Mouse (Mus musculus): ENCODE results near the gene Gm5475. TPM values are rescaled to one million over a fixed set of nuclear protein-coding genes. Genes with fewer than 3 reads are reported as not detected.

The Gm5475 gene
- polyA plus RNA-seq, 1 experiment from 2014 or later: 0.17 TPM

GRCm38 (mm10) chr15:100458055-100458454 is 36.1 kb downstream of the Gm5475 start:
- Histone ChIP-seq H3K36me3 (replicated peaks) (no peaks in the 10 kb centered on the region), H3K9me3 (no peaks in the 10 kb centered on the region), H3K9ac (no peak overlapping the region), H3K27me3 (peaks cover 20% of the 10 kb centered on the region), H3K4me2 (no peak overlapping the region), H3K4me3 (replicated peaks) (no peak overlapping the region), H3K4me1 (0 out of 2 replicates have a peak, but pooled peaks cover 5% of the 10 kb centered on the region), H3K27ac (no peak overlapping the region)
- no peak for ATAC-seq (ENCODE audit: low FRiP score)
- WGBS: 45% methylated on average over 10 of the region's 10 CpGs

GRCm38 (mm10) chr15:100460942-100461341 is 39.0 kb downstream of the Gm5475 start:
- 0 out of 2 replicates have a peak, but pooled peaks cover 5% of the 10 kb centered on the region for H3K4me1 ChIP-seq
- no peak overlapping the region for H3K9ac ChIP-seq
- WGBS: 12% methylated on average over 12 of the region's 12 CpGs
- H3K4me3 ChIP-seq (replicated peaks): 0 out of 2 replicates have a peak overlapping the region, but pooled peaks have one; percentile 2
- no peak overlapping the region for H3K27ac ChIP-seq
- peaks cover 20% of the 10 kb centered on the region for H3K27me3 ChIP-seq
- no peak for ATAC-seq (ENCODE audit: low FRiP score)
- no peaks in the 10 kb centered on the region for H3K36me3 ChIP-seq (replicated peaks)
- no peaks in the 10 kb centered on the region for H3K9me3 ChIP-seq
- H3K4me2 ChIP-seq: peak overlapping the region; percentile 29

GRCm38 (mm10) chr15:100461646-100462045 is 39.7 kb downstream of the Gm5475 start:
- no peak overlapping the region for H3K9ac ChIP-seq
- no peak for ATAC-seq (ENCODE audit: low FRiP score)

GRCm38 (mm10) chr15:100462086-100462485 is 40.1 kb downstream of the Gm5475 start:
- Histone ChIP-seq H3K9ac (no peak overlapping the region), H3K4me1 (0 out of 2 replicates have a peak, but pooled peaks cover 5% of the 10 kb centered on the region), H3K36me3 (replicated peaks) (no peaks in the 10 kb centered on the region), H3K27ac (no peak overlapping the region), H3K4me3 (replicated peaks) (no peak overlapping the region), H3K9me3 (no peaks in the 10 kb centered on the region), H3K27me3 (peaks cover 20% of the 10 kb centered on the region), H3K4me2 (no peak overlapping the region)
- WGBS: 59% methylated on average over 5 of the region's 5 CpGs
- ATAC-seq (ENCODE audit: low FRiP score): no peak

More at GRCm38 (mm10) chr15:100461646-100462045, 39.7 kb downstream of the Gm5475 start:
- Histone ChIP-seq H3K4me2 (no peak overlapping the region), H3K27ac (no peak overlapping the region), H3K4me3 (replicated peaks) (no peak overlapping the region), H3K9me3 (no peaks in the 10 kb centered on the region), H3K27me3 (peaks cover 20% of the 10 kb centered on the region), H3K36me3 (replicated peaks) (no peaks in the 10 kb centered on the region), H3K4me1 (0 out of 2 replicates have a peak, but pooled peaks cover 5% of the 10 kb centered on the region)
- 72% methylated on average over 9 of the region's 9 CpGs for WGBS

GRCm38 (mm10) chr15:100463712-100464111 is 41.8 kb downstream of the Gm5475 start:
- 28% methylated on average over 6 of the region's 6 CpGs for WGBS
- no peaks in the 10 kb centered on the region for H3K36me3 ChIP-seq (replicated peaks)
- peaks cover 17% of the 10 kb centered on the region for H3K4me1 ChIP-seq
- H3K9ac ChIP-seq: no peak overlapping the region
- H3K27ac ChIP-seq: no peak overlapping the region
- no peak for ATAC-seq (ENCODE audit: low FRiP score)
- H3K4me2 ChIP-seq: no peak overlapping the region
- H3K4me3 ChIP-seq (replicated peaks): no peak overlapping the region
- peaks cover 15% of the 10 kb centered on the region for H3K27me3 ChIP-seq
- no peaks in the 10 kb centered on the region for H3K9me3 ChIP-seq

GRCm38 (mm10) chr15:100465432-100465831 is 43.5 kb downstream of the Gm5475 start:
- H3K9ac ChIP-seq: no peak overlapping the region
- no peak overlapping the region for H3K4me3 ChIP-seq (replicated peaks)
- 94% methylated on average over 2 of the region's 2 CpGs for WGBS
- H3K4me1 ChIP-seq: peaks cover 28% of the 10 kb centered on the region
- H3K36me3 ChIP-seq (replicated peaks): no peaks in the 10 kb centered on the region
- ATAC-seq (ENCODE audit: low FRiP score): no peak
- no peak overlapping the region for H3K4me2 ChIP-seq
- H3K9me3 ChIP-seq: no peaks in the 10 kb centered on the region
- H3K27ac ChIP-seq: no peak overlapping the region
- peaks cover 10% of the 10 kb centered on the region for H3K27me3 ChIP-seq

- peak overlapping the region; percentile 82 for H3K4me3 ChIP-seq (replicated peaks)
- H3K9ac ChIP-seq: peak overlapping the region; percentile 84; the same call in 1 of the 2 replicates
- peaks cover 25% of the 10 kb centered on the region for H3K4me1 ChIP-seq
- 40% methylated on average over 8 of the region's 8 CpGs for whole genome bisulfite sequencing
- peak overlapping the region; percentile 75 for H3K4me2 ChIP-seq
- peaks cover 19% of the 10 kb centered on the region for H3K36me3 ChIP-seq (replicated peaks)
- H3K9me3 ChIP-seq: no peaks in the 10 kb centered on the region
- ATAC-seq (ENCODE audit: low FRiP score): no peak
- H3K27ac ChIP-seq: no peak overlapping the region
- no peaks in the 10 kb centered on the region for H3K27me3 ChIP-seq
These were observed 45.8 kb downstream of the Gm5475 start for GRCm38 (mm10) chr15:100467738-100468137.

GRCm38 (mm10) chr15:100468295-100469188 is 46.6 kb downstream of the Gm5475 start, which contains the start of gene Letmd1:
TSS of gene Letmd1 (plus strand) at chr15:100469023.
- WGBS: 2% methylated on average over 79 of the region's 84 CpGs
- H3K4me2 ChIP-seq: peak within 1 kb of the TSS; percentile 75
- H3K9me3 ChIP-seq: no peaks in the 10 kb centered on the region
- peak within 1 kb of the TSS; percentile 84 for H3K9ac ChIP-seq
- peak within 1 kb of the TSS; percentile 82 for H3K4me3 ChIP-seq (replicated peaks)
- peaks cover 25% of the 10 kb centered on the region for H3K36me3 ChIP-seq (replicated peaks)
- H3K27ac ChIP-seq: peak within 1 kb of the TSS; percentile 81
- no peaks in the 10 kb centered on the region for H3K27me3 ChIP-seq
- H3K4me1 ChIP-seq: peaks cover 25% of the 10 kb centered on the region
- ATAC-seq (ENCODE audit: low FRiP score): peak; percentile 95

GRCm38 (mm10) chr15:100469189-100469545 is 47.2 kb downstream of the Gm5475 start:
- WGBS: under 1% methylated on average over 19 of the region's 19 CpGs
- Histone ChIP-seq H3K27ac (peak overlapping the region; percentile 81), H3K4me2 (peak overlapping the region; percentile 75), H3K9ac (peak overlapping the region; percentile 84), H3K27me3 (no peaks in the 10 kb centered on the region), H3K9me3 (no peaks in the 10 kb centered on the region), H3K36me3 (replicated peaks) (peaks cover 30% of the 10 kb centered on the region), H3K4me1 (peaks cover 25% of the 10 kb centered on the region), H3K4me3 (replicated peaks) (peak overlapping the region; percentile 82)
- peak; percentile 47; the same call in 1 of the 2 replicates for ATAC-seq (ENCODE audit: low FRiP score)

- Histone ChIP-seq H3K9me3 (no peaks in the 10 kb centered on the region), H3K4me1 (peaks cover 25% of the 10 kb centered on the region), H3K27me3 (no peaks in the 10 kb centered on the region), H3K4me2 (peak overlapping the region; percentile 75), H3K4me3 (replicated peaks) (peak overlapping the region; percentile 82), H3K9ac (peak overlapping the region; percentile 84), H3K36me3 (replicated peaks) (peaks cover 38% of the 10 kb centered on the region), H3K27ac (no peak overlapping the region)
- no peak for ATAC-seq (ENCODE audit: low FRiP score)
- 70% methylated on average over 10 of the region's 10 CpGs for WGBS
These were observed 48.1 kb downstream of the Gm5475 start for GRCm38 (mm10) chr15:100470037-100470436.

- WGBS: 87% methylated on average over 7 of the region's 7 CpGs
- H3K4me2 ChIP-seq: no peak overlapping the region
- H3K36me3 ChIP-seq (replicated peaks): peaks cover 77% of the 10 kb centered on the region
- no peak overlapping the region for H3K27ac ChIP-seq
- no peak overlapping the region for H3K4me3 ChIP-seq (replicated peaks)
- H3K4me1 ChIP-seq: peaks cover 13% of the 10 kb centered on the region
- no peak overlapping the region for H3K9ac ChIP-seq
- ATAC-seq (ENCODE audit: low FRiP score): no peak
- no peaks in the 10 kb centered on the region for H3K27me3 ChIP-seq
- H3K9me3 ChIP-seq: no peaks in the 10 kb centered on the region
These were observed 52.1 kb downstream of the Gm5475 start for GRCm38 (mm10) chr15:100473926-100474503.

Data from forebrain, embryonic 12.5 days (tissue).